Mouse (Mus musculus) lung, postnatal 10 days (tissue): ENCODE data around the gene Uhrf2.

ENCODE experiments used
- DNase-seq: peaks from one replicate; pipeline ENCODE4 v3.0.0; 2021

Gene Uhrf2

GRCm38 (mm10) chr19:30125670-30126059 lies 95.4 kb downstream of the Uhrf2 start:
- no peak for DNase-seq

GRCm38 (mm10) chr19:30128177-30128576 lies 97.9 kb downstream of the Uhrf2 start:
- DNase-seq, result peak; percentile 34

- DNase-seq, result peak; percentile 40
These were observed 106.0 kb downstream of the Uhrf2 start for GRCm38 (mm10) chr19:30136308-30136707.
